Mouse (Mus musculus): ENCODE measurements at regions not wholly inside any gene's neighbourhood (a gene's known extent, or its start where the extent isn't known, plus 50 kb on each side); places are given as distances from the start of the nearest gene placed in this dataset.

DNA sequence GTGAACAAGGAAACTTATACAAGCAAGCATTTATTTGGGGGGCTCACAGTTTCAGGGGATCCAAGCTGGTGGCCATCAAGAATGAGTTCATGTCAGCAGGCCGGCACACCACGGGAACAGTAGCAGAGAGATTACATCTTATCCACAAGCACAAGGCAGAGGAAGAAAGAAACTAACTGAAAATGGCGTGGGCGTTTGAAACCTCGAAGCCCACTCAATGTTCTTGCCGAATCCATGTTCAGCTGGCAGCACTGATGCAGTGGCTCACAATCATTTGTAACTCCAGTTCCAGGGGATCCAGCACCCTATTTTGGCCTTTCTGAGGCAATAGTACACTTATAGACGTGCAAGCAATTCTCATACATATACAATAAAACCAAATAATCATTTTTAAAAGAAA, 404.7 kb downstream of the Cdh26 start:
- no peak for TF ChIP-seq CTCF (IDR thresholded peaks at IDR 0.05; ENCODE audit: insufficient read depth, low read depth, low read length)
- TF ChIP-seq POLR2A (IDR thresholded peaks at IDR 0.05; ENCODE audit: insufficient read depth, low read depth, low read length): no peak
